7 mouse cellular contexts compared by ENCODE assay signal in genomic region chr2:122377751-122378246, GRCm38 (mm10). TPM values are rescaled to one million over a fixed set of nuclear protein-coding genes. Genes with fewer than 3 reads are reported as not detected.
DNase-seq lines count a peak whose midpoint lies in the region; ATAC-seq lines count a peak whose summit lies in the region.

No protein-coding gene starts in this region.

- H3K4me1 ChIP-seq in megakaryocyte, embryonic 14.5 days, result peaks cover 33% of the 10 kb centered on the region

- H3K4me3 ChIP-seq in megakaryocyte, embryonic 14.5 days (replicated peaks), result peak overlapping the region; percentile 92

- H3K27me3 ChIP-seq in megakaryocyte, embryonic 14.5 days (replicated peaks), result peaks cover 3% of the 10 kb centered on the region

- H3K36me3 ChIP-seq in megakaryocyte, embryonic 14.5 days (replicated peaks; ENCODE audit: low read length), result no peaks in the 10 kb centered on the region

- DNase-seq in ZHBTc4 (ENCODE audit: low read depth, low spot score), result peak; percentile 85
- peak; percentile 76 for DNase-seq in gastrocnemius, adult 18-20 months (ENCODE audit: low spot score)
- peak; percentile 87 for DNase-seq in induced T-regulatory cell, adult 2 months (ENCODE audit: low read depth)
- DNase-seq in left cerebral cortex, postnatal 10 days (ENCODE audit: extremely low spot score in 1 of 2, low spot score in 2 of 2), result peak; percentile 66 to 70
- DNase-seq in right cerebral cortex, postnatal 36 days (ENCODE audit: low spot score in 2 of 2), result peak; percentile 79

- H3K9me3 ChIP-seq in megakaryocyte, embryonic 14.5 days, result no peaks in the 10 kb centered on the region

- intact Hi-C loops in left cerebral cortex, postnatal 10 days (cut with DNase I), result loop anchor here (5.0 kb wide), 2 partner anchors 185 to 235 kb away; partner anchors contain the start of gene Gatm

- peak; percentile 44 for ATAC-seq in common myeloid progenitor, adult 5-6 weeks (replicated peaks; ENCODE audit: low read depth, poor library complexity, severe bottlenecking)

RNA-seq across cellular contexts. Expression of gene Shf, which starts 8.8 kb away (rescaled TPM):
- total RNA-seq in common myeloid progenitor, adult 5-6 weeks (2017), result 2.8 TPM in 1 of 2 replicates, not detected in the other
- 1 to 10 TPM; 1.7 to 1.9 TPM for total RNA-seq in gastrocnemius, adult 18-20 months (2021)
- 10 to 100 TPM; 64.8 to 72.7 TPM for total RNA-seq in left cerebral cortex, postnatal 10 days (2021)
- polyA plus RNA-seq in megakaryocyte, embryonic 14.5 days (2012; ENCODE audit: insufficient read depth, low replicate concordance), result 16.9 and 40.0 TPM in 2 replicates

RNA-seq across cellular contexts. Expression of gene Slc28a2, which starts 48.5 kb away (rescaled TPM):
- 16.4 and 21.4 TPM in 2 replicates for total RNA-seq in common myeloid progenitor, adult 5-6 weeks (2017)
- 1 to 10 TPM; 5.5 to 8.2 TPM for total RNA-seq in gastrocnemius, adult 18-20 months (2021)
- under 1 TPM; 0.24 to 0.32 TPM for total RNA-seq in left cerebral cortex, postnatal 10 days (2021)
- 0.03 TPM in 1 of 2 replicates, not detected in the other for polyA plus RNA-seq in megakaryocyte, embryonic 14.5 days (2012; ENCODE audit: insufficient read depth, low replicate concordance)

Comparison
In these comparisons a context has a peak if more than half of its experiments do, and no peak if none do; other contexts are left out.
1. Peak in every context shown above with its lines: DNase-seq, ATAC-seq and H3K4me3 ChIP-seq.
2. RNA of gene Shf, which starts 8.8 kb away (total RNA-seq): 64.8 to 72.7 TPM in left cerebral cortex, postnatal 10 days; 2.8 TPM in common myeloid progenitor, adult 5-6 weeks and 1.7 to 1.9 TPM in gastrocnemius, adult 18-20 months; every median in the first group is over 10 times any median in the second.
3. RNA of gene Slc28a2, which starts 48.5 kb away (total RNA-seq): 16.4 to 21.4 TPM in common myeloid progenitor, adult 5-6 weeks and 5.5 to 8.2 TPM in gastrocnemius, adult 18-20 months; 0.24 to 0.32 TPM in left cerebral cortex, postnatal 10 days; every median in the first group is over 4 times any median in the second.